Mouse (Mus musculus): ENCODE results near the gene Eprs. TPM values are rescaled to one million over a fixed set of nuclear protein-coding genes. Genes with fewer than 3 reads are reported as not detected.
A peak's percentile ranks its signal among the peaks of the same experiment; 100 is the strongest.

The Eprs gene
- polyA plus RNA-seq, 1 experiment, result 94.5 TPM

DNA sequence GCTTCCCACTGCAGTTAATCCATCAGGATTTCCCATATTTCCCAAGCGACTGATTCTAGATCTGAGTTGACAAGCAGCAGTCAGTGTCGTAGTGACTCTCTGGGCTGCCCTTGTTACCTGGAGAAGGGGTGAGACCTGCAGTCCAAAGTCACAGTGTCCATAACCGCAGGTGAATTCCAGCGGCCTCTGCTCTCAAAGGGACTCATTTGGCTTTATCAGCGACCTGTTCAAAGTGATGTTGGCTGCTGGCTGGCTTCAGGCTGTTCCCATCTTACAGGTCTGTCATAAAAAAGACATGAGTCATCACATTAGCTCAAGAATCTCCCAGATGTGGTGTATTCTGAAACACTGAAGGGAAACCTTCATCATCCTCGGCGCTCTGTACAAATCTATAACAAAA lies 86.1 kb downstream of the Eprs start:
- TF ChIP-seq TCF3 (IDR thresholded peaks at IDR 0.05; ENCODE audit: insufficient read length, low read depth) (no peak), POLR2A (IDR thresholded peaks at IDR 0.05; ENCODE audit: insufficient read length, low read depth) (no peak), MYOG (IDR thresholded peaks at IDR 0.05; ENCODE audit: control insufficient read depth in 1 of 3, insufficient read depth in 1 of 3, insufficient read length in 2 of 3, low read depth in 2 of 3) (no peak), CEBPB (IDR thresholded peaks at IDR 0.05; ENCODE audit: insufficient read depth, poor library complexity, severe bottlenecking) (no peak), USF1 (IDR thresholded peaks at IDR 0.05; ENCODE audit: low read depth) (no peak), E2F4 (IDR thresholded peaks at IDR 0.05; ENCODE audit: insufficient read depth) (no peak), MAX (IDR thresholded peaks at IDR 0.05; ENCODE audit: low read depth) (no peak), TCF12 (IDR thresholded peaks at IDR 0.05; ENCODE audit: insufficient read depth, poor library complexity, severe bottlenecking) (no peak), POLR2AphosphoS2 (IDR thresholded peaks at IDR 0.05; ENCODE audit: insufficient read length, low read depth) (no peak), MYOD1 (IDR thresholded peaks at IDR 0.05; ENCODE audit: control insufficient read depth in 1 of 3, insufficient read length in 2 of 3, low read depth in 2 of 3) (no peak), SRF (IDR thresholded peaks at IDR 0.05; ENCODE audit: control insufficient read depth, insufficient read length, low read depth) (no peak), REST (IDR thresholded peaks at IDR 0.05; ENCODE audit: insufficient read depth, insufficient read length) (no peak)
- H3K27me3 ChIP-seq (ENCODE audit: control insufficient read depth, insufficient read depth, insufficient read length), result peaks cover 15% of the 10 kb centered on the region
- no peak overlapping the region for H3ac ChIP-seq (ENCODE audit: control insufficient read depth, insufficient read length)
- H3K4me3 ChIP-seq, result no peak overlapping the region
- H3K4me2 ChIP-seq (ENCODE audit: low read depth), result no peak overlapping the region
- no peaks in the 10 kb centered on the region for H3K36me3 ChIP-seq (ENCODE audit: control insufficient read depth, insufficient read depth)
- H3K79me2 ChIP-seq (ENCODE audit: control insufficient read depth, insufficient read depth), result no peaks in the 10 kb centered on the region

GRCm38 (mm10) chr1:185449727-185450126 lies 86.9 kb downstream of the Eprs start:
- Histone ChIP-seq H3K36me3 (ENCODE audit: control insufficient read depth, insufficient read depth) (no peaks in the 10 kb centered on the region), H3K79me2 (ENCODE audit: control insufficient read depth, insufficient read depth) (no peaks in the 10 kb centered on the region), H3K4me3 (no peak overlapping the region), H3K27me3 (ENCODE audit: control insufficient read depth, insufficient read depth, insufficient read length) (peaks cover 23% of the 10 kb centered on the region), H3K4me2 (ENCODE audit: low read depth) (no peak overlapping the region), H3ac (ENCODE audit: control insufficient read depth, insufficient read length) (no peak overlapping the region)
- no peak for TF ChIP-seq TCF3 (IDR thresholded peaks at IDR 0.05; ENCODE audit: insufficient read length, low read depth)
- no peak for TF ChIP-seq USF1 (IDR thresholded peaks at IDR 0.05; ENCODE audit: low read depth)
- no peak for TF ChIP-seq MYOD1 (IDR thresholded peaks at IDR 0.05; ENCODE audit: control insufficient read depth in 1 of 3, insufficient read length in 2 of 3, low read depth in 2 of 3)
- no peak for TF ChIP-seq REST (IDR thresholded peaks at IDR 0.05; ENCODE audit: insufficient read depth, insufficient read length)
- no peak for TF ChIP-seq MYOG (IDR thresholded peaks at IDR 0.05; ENCODE audit: control insufficient read depth in 1 of 3, insufficient read depth in 1 of 3, insufficient read length in 2 of 3, low read depth in 2 of 3)
- TF ChIP-seq MAX (IDR thresholded peaks at IDR 0.05; ENCODE audit: low read depth), result no peak
- no peak for TF ChIP-seq POLR2A (IDR thresholded peaks at IDR 0.05; ENCODE audit: insufficient read length, low read depth)
- no peak for TF ChIP-seq SRF (IDR thresholded peaks at IDR 0.05; ENCODE audit: control insufficient read depth, insufficient read length, low read depth)
- TF ChIP-seq TCF12 (IDR thresholded peaks at IDR 0.05; ENCODE audit: insufficient read depth, poor library complexity, severe bottlenecking), result no peak
- no peak for TF ChIP-seq E2F4 (IDR thresholded peaks at IDR 0.05; ENCODE audit: insufficient read depth)
- no peak for TF ChIP-seq CEBPB (IDR thresholded peaks at IDR 0.05; ENCODE audit: insufficient read depth, poor library complexity, severe bottlenecking)
- no peak for TF ChIP-seq POLR2AphosphoS2 (IDR thresholded peaks at IDR 0.05; ENCODE audit: insufficient read length, low read depth)

DNA sequence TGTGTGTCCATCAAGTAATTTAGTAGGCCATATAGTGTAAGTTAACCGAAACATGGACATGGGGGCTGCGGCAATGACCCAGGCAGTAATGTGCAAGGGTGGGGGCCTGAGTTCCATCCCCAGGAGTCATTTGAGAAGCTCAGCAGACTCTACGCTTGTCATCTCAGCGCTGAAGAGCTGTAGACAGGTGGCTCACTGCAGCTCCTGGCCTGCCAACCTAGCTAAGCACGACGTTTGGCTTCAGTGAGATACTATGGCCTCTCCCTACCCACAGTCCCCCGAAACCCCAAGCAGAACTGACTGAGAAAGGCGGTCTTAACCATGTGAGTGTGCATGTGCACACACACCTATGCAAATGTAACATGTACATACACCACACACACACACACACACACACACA lies 88.2 kb downstream of the Eprs start:
- Histone ChIP-seq H3K79me2 (ENCODE audit: control insufficient read depth, insufficient read depth) (no peaks in the 10 kb centered on the region), H3K36me3 (ENCODE audit: control insufficient read depth, insufficient read depth) (no peaks in the 10 kb centered on the region), H3ac (ENCODE audit: control insufficient read depth, insufficient read length) (no peak overlapping the region), H3K4me3 (no peak overlapping the region), H3K4me2 (ENCODE audit: low read depth) (no peak overlapping the region), H3K27me3 (ENCODE audit: control insufficient read depth, insufficient read depth, insufficient read length) (peaks cover 35% of the 10 kb centered on the region)
- TF ChIP-seq CEBPB (IDR thresholded peaks at IDR 0.05; ENCODE audit: insufficient read depth, poor library complexity, severe bottlenecking) (no peak), SRF (IDR thresholded peaks at IDR 0.05; ENCODE audit: control insufficient read depth, insufficient read length, low read depth) (no peak), MYOD1 (IDR thresholded peaks at IDR 0.05; ENCODE audit: control insufficient read depth in 1 of 3, insufficient read length in 2 of 3, low read depth in 2 of 3) (peak in 2 of 3 experiments; percentile 77 to 81), POLR2A (IDR thresholded peaks at IDR 0.05; ENCODE audit: insufficient read length, low read depth) (no peak), REST (IDR thresholded peaks at IDR 0.05; ENCODE audit: insufficient read depth, insufficient read length) (no peak)

DNA sequence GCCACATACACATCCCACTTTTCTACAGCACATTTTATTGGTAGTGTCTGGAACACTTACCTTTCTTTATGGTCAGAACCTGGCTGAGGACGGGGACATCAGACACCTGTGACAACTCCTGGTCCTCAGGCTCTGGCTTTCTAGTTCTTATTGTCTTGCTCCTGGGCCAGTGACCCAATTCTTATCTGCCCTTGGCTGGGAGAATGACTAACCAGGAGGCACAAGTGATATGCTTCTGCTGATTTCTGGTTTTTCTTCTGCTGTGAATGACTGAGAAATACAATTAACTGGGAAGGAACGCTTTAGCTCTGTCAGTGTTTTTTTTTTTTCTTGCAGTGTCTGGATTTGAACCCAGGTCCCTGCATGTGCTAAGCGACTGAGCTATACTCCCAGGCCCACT lies 88.7 kb downstream of the Eprs start:
- Histone ChIP-seq H3K27me3 (ENCODE audit: control insufficient read depth, insufficient read depth, insufficient read length) (peaks cover 35% of the 10 kb centered on the region), H3K36me3 (ENCODE audit: control insufficient read depth, insufficient read depth) (no peaks in the 10 kb centered on the region), H3K4me3 (no peak overlapping the region), H3K79me2 (ENCODE audit: control insufficient read depth, insufficient read depth) (no peaks in the 10 kb centered on the region), H3K4me2 (ENCODE audit: low read depth) (no peak overlapping the region), H3ac (ENCODE audit: control insufficient read depth, insufficient read length) (no peak overlapping the region)
- TF ChIP-seq REST (IDR thresholded peaks at IDR 0.05; ENCODE audit: insufficient read depth, insufficient read length), result no peak
- no peak for TF ChIP-seq MYOG (IDR thresholded peaks at IDR 0.05; ENCODE audit: control insufficient read depth in 1 of 3, insufficient read depth in 1 of 3, insufficient read length in 2 of 3, low read depth in 2 of 3)
- no peak for TF ChIP-seq POLR2AphosphoS2 (IDR thresholded peaks at IDR 0.05; ENCODE audit: insufficient read length, low read depth)
- TF ChIP-seq E2F4 (IDR thresholded peaks at IDR 0.05; ENCODE audit: insufficient read depth), result no peak
- TF ChIP-seq TCF12 (IDR thresholded peaks at IDR 0.05; ENCODE audit: insufficient read depth, poor library complexity, severe bottlenecking), result no peak
- TF ChIP-seq MYOD1 (IDR thresholded peaks at IDR 0.05; ENCODE audit: control insufficient read depth in 1 of 3, insufficient read length in 2 of 3, low read depth in 2 of 3), result no peak
- TF ChIP-seq USF1 (IDR thresholded peaks at IDR 0.05; ENCODE audit: low read depth), result no peak
- TF ChIP-seq SRF (IDR thresholded peaks at IDR 0.05; ENCODE audit: control insufficient read depth, insufficient read length, low read depth), result no peak
- no peak for TF ChIP-seq CEBPB (IDR thresholded peaks at IDR 0.05; ENCODE audit: insufficient read depth, poor library complexity, severe bottlenecking)

DNA sequence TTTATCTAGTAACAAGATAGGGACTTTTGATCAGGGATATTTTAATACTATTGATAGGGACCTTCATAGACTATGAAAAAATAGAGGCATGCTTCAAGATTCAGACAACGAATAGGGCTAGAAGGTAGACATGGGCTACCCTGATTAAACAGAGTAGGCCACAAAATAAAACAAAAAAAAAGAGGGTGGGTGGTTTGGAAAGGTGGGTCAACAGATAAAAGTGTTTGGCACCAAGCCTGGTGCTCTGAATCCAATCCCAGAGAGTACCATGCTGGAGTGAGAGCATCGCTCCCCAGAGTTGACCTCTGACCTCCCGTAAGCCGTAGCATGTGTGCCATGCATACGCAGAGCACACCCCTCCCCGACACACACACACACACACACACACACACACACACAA lies 89.6 kb downstream of the Eprs start:
- no peak overlapping the region for H3K4me2 ChIP-seq (ENCODE audit: low read depth)
- TF ChIP-seq TCF12 (IDR thresholded peaks at IDR 0.05; ENCODE audit: insufficient read depth, poor library complexity, severe bottlenecking) (no peak), E2F4 (IDR thresholded peaks at IDR 0.05; ENCODE audit: insufficient read depth) (no peak), SRF (IDR thresholded peaks at IDR 0.05; ENCODE audit: control insufficient read depth, insufficient read length, low read depth) (no peak), POLR2AphosphoS2 (IDR thresholded peaks at IDR 0.05; ENCODE audit: insufficient read length, low read depth) (no peak), CEBPB (IDR thresholded peaks at IDR 0.05; ENCODE audit: insufficient read depth, poor library complexity, severe bottlenecking) (no peak), REST (IDR thresholded peaks at IDR 0.05; ENCODE audit: insufficient read depth, insufficient read length) (no peak), POLR2A (IDR thresholded peaks at IDR 0.05; ENCODE audit: insufficient read length, low read depth) (no peak), MYOD1 (IDR thresholded peaks at IDR 0.05; ENCODE audit: control insufficient read depth in 1 of 3, insufficient read length in 2 of 3, low read depth in 2 of 3) (no peak), MAX (IDR thresholded peaks at IDR 0.05; ENCODE audit: low read depth) (no peak), TCF3 (IDR thresholded peaks at IDR 0.05; ENCODE audit: insufficient read length, low read depth) (no peak), USF1 (IDR thresholded peaks at IDR 0.05; ENCODE audit: low read depth) (no peak), MYOG (IDR thresholded peaks at IDR 0.05; ENCODE audit: control insufficient read depth in 1 of 3, insufficient read depth in 1 of 3, insufficient read length in 2 of 3, low read depth in 2 of 3) (no peak)
- H3K27me3 ChIP-seq (ENCODE audit: control insufficient read depth, insufficient read depth, insufficient read length), result peaks cover 40% of the 10 kb centered on the region
- no peaks in the 10 kb centered on the region for H3K36me3 ChIP-seq (ENCODE audit: control insufficient read depth, insufficient read depth)
- no peak overlapping the region for H3K4me3 ChIP-seq
- H3K79me2 ChIP-seq (ENCODE audit: control insufficient read depth, insufficient read depth), result no peaks in the 10 kb centered on the region
- H3ac ChIP-seq (ENCODE audit: control insufficient read depth, insufficient read length), result no peak overlapping the region

Measured in myocyte (in vitro differentiated cells).